Mouse (Mus musculus) v-Abl transformed pro-B cells (cell line): ENCODE data around the gene Gabrr1.

Source experiments
- in situ Hi-C, 2 experiments: fragments of 400-800 bp; cut with MboI; formaldehyde crosslinking; loops; one replicate each; pipeline ENCODE4 v1.15.1; 2025; ENCODE audit not compliant: unreplicated experiment in 2 of 2

Gabrr1 gene

DNA sequence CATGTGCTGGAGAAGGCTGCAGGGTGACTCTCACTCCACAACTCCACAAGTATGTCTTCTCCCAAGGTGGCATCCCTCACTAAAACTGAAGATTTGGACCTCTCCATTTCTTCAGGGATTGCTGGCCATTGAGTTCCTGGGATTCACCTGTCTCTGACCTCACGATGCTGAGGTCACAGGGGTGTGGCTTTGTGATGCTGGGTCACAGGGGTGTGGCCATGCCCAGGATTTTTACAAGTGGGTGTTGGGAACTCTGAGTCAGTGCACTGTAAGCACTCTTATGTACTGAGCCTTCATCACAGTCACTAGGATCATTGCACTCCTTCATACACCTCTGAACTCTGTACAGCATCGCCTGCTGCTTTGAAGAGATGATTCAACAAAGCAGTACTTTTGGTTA is 75.2 kb downstream of the Gabrr1 start:
- in situ Hi-C loops: no loop called here

DNA sequence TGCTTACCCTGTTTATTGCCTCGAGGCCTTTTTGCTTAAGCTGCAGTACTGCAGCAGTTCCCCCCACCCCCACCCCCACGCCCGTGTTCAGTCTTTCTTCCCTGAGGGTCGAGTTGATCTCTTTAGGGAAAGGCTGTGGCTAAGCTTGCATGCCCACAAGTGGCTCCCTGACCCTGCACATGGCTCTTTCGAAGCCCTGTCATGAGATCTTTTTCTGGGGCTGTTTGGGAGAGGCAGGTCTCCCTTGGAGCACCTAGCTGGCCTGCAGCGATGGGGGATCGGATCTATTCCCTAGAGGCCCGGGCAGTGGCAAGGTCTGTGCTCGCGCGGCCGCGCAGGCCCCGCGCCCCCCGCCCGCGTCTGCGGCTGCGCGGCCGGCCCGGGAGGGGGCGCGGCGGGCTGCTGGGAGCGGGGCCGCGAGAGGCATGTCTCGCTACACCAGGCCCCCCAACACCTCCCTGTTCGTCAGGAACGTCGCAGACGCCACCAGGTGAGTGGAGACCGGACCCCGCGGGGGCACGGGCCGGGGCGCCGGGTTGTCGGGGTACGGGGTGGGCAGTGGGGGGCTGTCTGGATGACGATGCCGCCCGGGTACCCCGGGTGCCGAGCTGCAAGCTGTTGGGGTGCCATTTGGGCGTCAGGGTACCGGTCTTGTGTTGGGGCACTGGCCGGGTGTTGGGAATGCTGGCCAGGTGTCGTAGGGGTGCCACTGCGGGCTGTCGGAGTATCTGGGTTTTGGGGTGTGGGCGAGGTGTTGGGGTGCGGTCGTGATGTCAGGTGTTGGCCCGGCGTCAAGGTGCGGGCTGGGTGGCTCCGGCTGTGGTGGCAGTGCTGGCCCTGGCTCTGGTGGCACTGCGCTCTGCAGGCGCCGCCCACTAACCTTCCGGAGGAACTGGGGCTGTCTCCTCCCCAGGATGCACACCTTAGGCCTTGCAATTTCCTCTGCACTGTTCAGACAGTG is 76.8 kb downstream of the Gabrr1 start, which contains the start of gene Srsf12:
Gene Srsf12 (plus strand): TSS at position 111 of the 961 bp plus-strand sequence.
- in situ Hi-C loops: no loop called here
